Mouse (Mus musculus): ENCODE results near the gene Arhgef3. TPM values are rescaled to one million over a fixed set of nuclear protein-coding genes. Genes with fewer than 3 reads are reported as not detected.
"Not testable (repeated sequence)": the region's sequence is repeated elsewhere in the genome, so short reads cannot be mapped to it uniquely, and the experiment has no call there.

Arhgef3 gene
- total RNA-seq, 1 experiment, result 7.6 TPM

DNA sequence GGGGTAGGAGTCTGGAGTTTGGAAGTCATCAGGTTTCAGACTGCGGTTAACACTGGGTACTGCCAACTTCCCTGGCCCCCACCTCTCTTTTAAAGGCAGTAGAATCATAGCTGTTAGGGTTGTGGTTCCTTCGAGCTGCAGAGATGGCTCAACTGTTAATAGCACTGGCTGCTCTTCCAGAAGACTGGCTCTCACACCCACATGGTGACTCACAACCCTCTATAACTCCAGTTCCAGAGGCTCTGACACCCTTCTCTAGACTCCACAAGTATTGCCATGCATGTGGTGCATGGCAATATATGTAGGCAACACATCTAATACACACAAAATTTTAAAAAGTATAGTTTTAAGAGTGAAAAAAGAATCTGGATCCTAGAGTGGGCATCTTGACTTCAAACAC lies 128.1 kb downstream of the Arhgef3 start:
- Histone ChIP-seq H3K27ac (ENCODE audit: insufficient read depth, low read depth, low read length, poor library complexity, severe bottlenecking) (no peak overlapping the region), H3K4me3 (ENCODE audit: insufficient read depth in 1 of 2, low read depth in 1 of 2, low read length in 2 of 2, poor library complexity in 1 of 2, severe bottlenecking in 1 of 2) (no peak overlapping the region), H3K9me3 (ENCODE audit: control insufficient read depth, insufficient read depth, low read depth, low read length) (no peaks in the 10 kb centered on the region), H3K9ac (ENCODE audit: insufficient read depth, low read depth, low read length, poor library complexity, severe bottlenecking) (no peak overlapping the region), H3K36me3 (ENCODE audit: control insufficient read depth, insufficient read depth, low read length, poor library complexity, severe bottlenecking) (no peaks in the 10 kb centered on the region), H3K4me1 (ENCODE audit: control insufficient read depth in 2 of 2, insufficient read depth in 2 of 2, low read length in 2 of 2, poor library complexity in 1 of 2) (0 out of 4 replicates have a peak, but pooled peaks cover 0 to 2% of the 10 kb centered on the region in 2 experiments)
- TF ChIP-seq CHD2 (IDR thresholded peaks at IDR 0.05; ENCODE audit: low read depth, low read length) (no peak), MAFK (IDR thresholded peaks at IDR 0.05; ENCODE audit: insufficient read depth, low read depth, low read length) (no peak), HCFC1 (IDR thresholded peaks at IDR 0.05; ENCODE audit: borderline replicate concordance, insufficient read depth, low read length) (no peak), ZC3H11A (IDR thresholded peaks at IDR 0.05; ENCODE audit: borderline replicate concordance, low read depth, low read length) (no peak), ZNF384 (IDR thresholded peaks at IDR 0.05; ENCODE audit: low read depth, low read length) (no peak)
- in situ Hi-C loops (cut with MboI; ENCODE audit: low sequenced_read_pairs in 2 of 2, unreplicated experiment in 2 of 2), result no loop called here
- no peak for DNase-seq (ENCODE audit: low read depth, low spot score)

DNA sequence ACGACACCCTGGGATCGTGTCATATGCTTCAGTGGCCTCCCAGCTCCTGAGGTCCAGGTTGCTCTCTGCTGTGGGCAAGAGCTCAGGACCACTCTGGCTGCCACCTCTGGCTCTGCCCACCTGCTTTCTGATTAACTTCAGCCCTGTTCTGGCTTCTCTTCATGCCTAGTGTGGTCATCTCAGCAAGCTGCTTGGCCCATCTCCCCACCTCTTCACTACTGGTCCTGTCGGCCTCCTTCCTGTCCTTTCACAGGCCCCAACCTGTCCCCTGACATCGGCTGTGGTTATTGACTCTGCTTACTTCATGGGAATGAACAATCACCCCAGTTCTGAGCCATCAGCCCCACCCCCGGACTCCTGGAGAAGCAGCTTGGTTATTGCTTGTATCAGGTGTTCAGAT lies 128.9 kb downstream of the Arhgef3 start:
- no peak overlapping the region for H3K4me3 ChIP-seq (ENCODE audit: insufficient read depth in 1 of 2, low read depth in 1 of 2, low read length in 2 of 2, poor library complexity in 1 of 2, severe bottlenecking in 1 of 2)
- no peak for DNase-seq (ENCODE audit: low read depth, low spot score)
- TF ChIP-seq MAFK (IDR thresholded peaks at IDR 0.05; ENCODE audit: insufficient read depth, low read depth, low read length) (no peak), ZNF384 (IDR thresholded peaks at IDR 0.05; ENCODE audit: low read depth, low read length) (no peak), CHD2 (IDR thresholded peaks at IDR 0.05; ENCODE audit: low read depth, low read length) (no peak), HCFC1 (IDR thresholded peaks at IDR 0.05; ENCODE audit: borderline replicate concordance, insufficient read depth, low read length) (no peak), ZC3H11A (IDR thresholded peaks at IDR 0.05; ENCODE audit: borderline replicate concordance, low read depth, low read length) (no peak)
- no peaks in the 10 kb centered on the region for H3K4me1 ChIP-seq (ENCODE audit: control insufficient read depth in 2 of 2, insufficient read depth in 2 of 2, low read length in 2 of 2, poor library complexity in 1 of 2)
- H3K36me3 ChIP-seq (ENCODE audit: control insufficient read depth, insufficient read depth, low read length, poor library complexity, severe bottlenecking), result no peaks in the 10 kb centered on the region
- no peak overlapping the region for H3K9ac ChIP-seq (ENCODE audit: insufficient read depth, low read depth, low read length, poor library complexity, severe bottlenecking)
- no peaks in the 10 kb centered on the region for H3K9me3 ChIP-seq (ENCODE audit: control insufficient read depth, insufficient read depth, low read depth, low read length)
- in situ Hi-C loops (cut with MboI; ENCODE audit: low sequenced_read_pairs in 2 of 2, unreplicated experiment in 2 of 2), result no loop called here
- H3K27ac ChIP-seq (ENCODE audit: insufficient read depth, low read depth, low read length, poor library complexity, severe bottlenecking), result no peak overlapping the region

DNA sequence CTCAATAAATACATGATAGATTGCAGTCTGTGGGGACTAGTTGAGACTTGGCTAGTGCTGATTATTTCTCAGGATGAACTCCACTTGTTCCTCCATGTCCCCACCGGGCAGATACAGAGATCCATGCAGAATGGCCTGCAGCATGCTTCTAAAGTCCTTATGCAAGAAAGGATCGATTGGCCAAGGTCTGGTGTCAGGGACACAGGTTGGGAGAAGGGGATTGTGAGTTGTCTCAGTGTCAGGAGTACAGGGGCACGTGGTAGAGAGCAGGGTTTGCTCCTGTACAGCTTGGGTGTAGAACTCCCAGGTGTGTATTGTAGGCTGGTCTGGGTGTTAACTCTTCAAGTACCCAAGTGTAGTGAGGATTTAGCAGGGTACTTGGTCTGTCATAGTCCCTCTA lies 130.2 kb downstream of the Arhgef3 start:
- in situ Hi-C loops (cut with MboI; ENCODE audit: low sequenced_read_pairs in 2 of 2, unreplicated experiment in 2 of 2), result no loop called here
- Histone ChIP-seq H3K4me1 (ENCODE audit: control insufficient read depth in 2 of 2, insufficient read depth in 2 of 2, low read length in 2 of 2, poor library complexity in 1 of 2) (no peaks in the 10 kb centered on the region), H3K4me3 (ENCODE audit: insufficient read depth in 1 of 2, low read depth in 1 of 2, low read length in 2 of 2, poor library complexity in 1 of 2, severe bottlenecking in 1 of 2) (no peak overlapping the region), H3K9ac (ENCODE audit: insufficient read depth, low read depth, low read length, poor library complexity, severe bottlenecking) (no peak overlapping the region), H3K27ac (ENCODE audit: insufficient read depth, low read depth, low read length, poor library complexity, severe bottlenecking) (no peak overlapping the region), H3K9me3 (ENCODE audit: control insufficient read depth, insufficient read depth, low read depth, low read length) (no peaks in the 10 kb centered on the region), H3K36me3 (ENCODE audit: control insufficient read depth, insufficient read depth, low read length, poor library complexity, severe bottlenecking) (no peaks in the 10 kb centered on the region)
- TF ChIP-seq CHD2 (IDR thresholded peaks at IDR 0.05; ENCODE audit: low read depth, low read length) (no peak), ZC3H11A (IDR thresholded peaks at IDR 0.05; ENCODE audit: borderline replicate concordance, low read depth, low read length) (no peak), HCFC1 (IDR thresholded peaks at IDR 0.05; ENCODE audit: borderline replicate concordance, insufficient read depth, low read length) (no peak), MAFK (IDR thresholded peaks at IDR 0.05; ENCODE audit: insufficient read depth, low read depth, low read length) (no peak), ZNF384 (IDR thresholded peaks at IDR 0.05; ENCODE audit: low read depth, low read length) (no peak)
- no peak for DNase-seq (ENCODE audit: low read depth, low spot score)

DNA sequence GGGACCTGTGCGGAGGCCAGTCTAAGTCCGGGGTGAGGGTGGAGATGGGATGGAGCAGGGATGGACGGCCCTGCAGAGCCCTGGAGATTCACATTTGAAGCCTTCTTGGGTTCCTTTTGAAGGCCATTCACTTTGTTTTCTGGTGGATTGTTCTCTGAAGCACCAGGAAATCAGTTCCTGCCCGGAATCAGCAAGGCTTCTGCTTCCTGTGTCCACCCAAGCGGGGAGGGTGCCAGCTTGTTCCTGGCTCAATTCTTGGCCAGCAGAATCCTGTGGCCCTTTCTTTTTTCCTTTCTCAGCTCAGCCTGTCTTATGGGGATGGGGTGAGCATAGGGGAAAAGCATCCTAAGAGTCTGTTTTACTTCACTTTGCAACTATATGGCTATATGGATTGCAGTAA lies 131.7 kb downstream of the Arhgef3 start:
- no peaks in the 10 kb centered on the region for H3K36me3 ChIP-seq (ENCODE audit: control insufficient read depth, insufficient read depth, low read length, poor library complexity, severe bottlenecking)
- H3K4me3 ChIP-seq (ENCODE audit: insufficient read depth in 1 of 2, low read depth in 1 of 2, low read length in 2 of 2, poor library complexity in 1 of 2, severe bottlenecking in 1 of 2), result no peak overlapping the region
- H3K4me1 ChIP-seq (ENCODE audit: control insufficient read depth in 2 of 2, insufficient read depth in 2 of 2, low read length in 2 of 2, poor library complexity in 1 of 2), result no peaks in the 10 kb centered on the region
- TF ChIP-seq ZNF384 (IDR thresholded peaks at IDR 0.05; ENCODE audit: low read depth, low read length) (no peak), CHD2 (IDR thresholded peaks at IDR 0.05; ENCODE audit: low read depth, low read length) (no peak), HCFC1 (IDR thresholded peaks at IDR 0.05; ENCODE audit: borderline replicate concordance, insufficient read depth, low read length) (no peak), ZC3H11A (IDR thresholded peaks at IDR 0.05; ENCODE audit: borderline replicate concordance, low read depth, low read length) (no peak)
- no peaks in the 10 kb centered on the region for H3K9me3 ChIP-seq (ENCODE audit: control insufficient read depth, insufficient read depth, low read depth, low read length)
- H3K9ac ChIP-seq (ENCODE audit: insufficient read depth, low read depth, low read length, poor library complexity, severe bottlenecking), result no peak overlapping the region
- in situ Hi-C loops (cut with MboI; ENCODE audit: low sequenced_read_pairs in 2 of 2, unreplicated experiment in 2 of 2), result no loop called here
- no peak overlapping the region for H3K27ac ChIP-seq (ENCODE audit: insufficient read depth, low read depth, low read length, poor library complexity, severe bottlenecking)
- no peak for DNase-seq (ENCODE audit: low read depth, low spot score)

DNA sequence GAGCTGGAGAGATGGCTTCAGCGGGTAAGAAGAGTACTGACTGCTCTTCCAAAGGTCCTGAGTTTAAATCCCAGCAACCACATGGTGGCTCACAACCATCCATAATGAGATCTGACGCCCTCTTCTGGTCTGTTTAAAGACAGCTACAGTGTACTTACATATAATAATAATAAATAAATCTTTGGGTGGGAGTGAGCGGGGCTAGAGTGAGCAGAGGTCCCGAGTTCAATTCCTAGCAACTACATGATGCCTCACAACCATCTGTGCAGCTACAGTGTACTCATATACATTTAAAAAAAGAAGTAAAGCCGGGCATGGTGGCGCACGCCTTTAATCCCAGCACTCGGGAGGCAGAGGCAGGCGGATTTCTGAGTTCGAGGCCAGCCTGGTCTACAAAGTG lies 132.2 kb downstream of the Arhgef3 start:
- H3K9ac ChIP-seq (ENCODE audit: insufficient read depth, low read depth, low read length, poor library complexity, severe bottlenecking); in situ Hi-C loops (cut with MboI; ENCODE audit: low sequenced_read_pairs in 2 of 2, unreplicated experiment in 2 of 2): not testable (repeated sequence)

More for the DNA sequence above, 132.2 kb downstream of the Arhgef3 start:
- H3K4me3 ChIP-seq (ENCODE audit: insufficient read depth in 1 of 2, low read depth in 1 of 2, low read length in 2 of 2, poor library complexity in 1 of 2, severe bottlenecking in 1 of 2); DNase-seq (ENCODE audit: low read depth, low spot score); H3K4me1 ChIP-seq (ENCODE audit: control insufficient read depth in 2 of 2, insufficient read depth in 2 of 2, low read length in 2 of 2, poor library complexity in 1 of 2); H3K27ac ChIP-seq (ENCODE audit: insufficient read depth, low read depth, low read length, poor library complexity, severe bottlenecking); H3K9me3 ChIP-seq (ENCODE audit: control insufficient read depth, insufficient read depth, low read depth, low read length); H3K36me3 ChIP-seq (ENCODE audit: control insufficient read depth, insufficient read depth, low read length, poor library complexity, severe bottlenecking): not testable (repeated sequence)

Data from ES-E14 (cell line).